Mouse (Mus musculus): ENCODE measurements around the gene Tor3a.

- TF ChIP-seq EP300 (IDR thresholded peaks at IDR 0.05; ENCODE audit: low read depth), result no peak
- no peak for TF ChIP-seq CTCF (IDR thresholded peaks at IDR 0.05; ENCODE audit: low read depth)
Measured at GRCm38 (mm10) chr1:156644780-156645523, 29.2 kb downstream of the Tor3a start.
